Mouse (Mus musculus) stomach, postnatal 0 days (tissue): Measurements from ENCODE around the gene Tmc6. TPM values are rescaled to one million over a fixed set of nuclear protein-coding genes. Genes with fewer than 3 reads are reported as not detected.

Source experiments
- ATAC-seq: fragments of 200-750 bp; cut with Nextera tagmentation; 2 replicates; pipeline ENCODE4 v1.8.0; 2017; ENCODE audit not compliant: low FRiP score, low TSS enrichment
- DNase-seq: peaks from one replicate; pipeline ENCODE4 v3.0.0-alpha.2; 2016; ENCODE audit warnings: low spot score
- H3K27ac ChIP-seq: fragments of 300-500 bp; sonication (generic); replicated peaks from 2 replicates; pipeline ENCODE4 v1.5.1; 2014; ENCODE audit warnings: mild to moderate bottlenecking, control low read depth
- H3K27me3 ChIP-seq: fragments of 300-500 bp; sonication (generic); 2 replicates; pipeline ENCODE4 v1.6.1; 2014; ENCODE audit warnings: low read length; ENCODE audit not compliant: control insufficient read depth, insufficient read depth
- H3K36me3 ChIP-seq: fragments of 300-500 bp; sonication (generic); 2 replicates; pipeline ENCODE4 v1.6.1; 2014; ENCODE audit warnings: low read length, mixed read lengths; ENCODE audit not compliant: control insufficient read depth, insufficient read depth
- H3K4me1 ChIP-seq: fragments of 300-500 bp; sonication (generic); replicated peaks from 2 replicates; pipeline ENCODE4 v1.6.1; 2014; ENCODE audit warnings: antibody characterized with exemption; ENCODE audit not compliant: control insufficient read depth, insufficient read depth
- H3K4me2 ChIP-seq: fragments of 300-500 bp; sonication (generic); replicated peaks from 2 replicates; pipeline ENCODE4 v1.6.1; 2014; ENCODE audit warnings: low read depth, mild to moderate bottlenecking, control low read depth, moderate library complexity
- H3K4me3 ChIP-seq: fragments of 300-500 bp; sonication (generic); 2 replicates; pipeline ENCODE4 v1.5.1; 2014; ENCODE audit warnings: low read depth, low read length, control low read depth
- H3K9ac ChIP-seq: fragments of 300-500 bp; sonication (generic); 2 replicates; pipeline ENCODE4 v1.6.1; 2014; ENCODE audit warnings: mild to moderate bottlenecking, low read length, control low read depth, mixed read lengths
- H3K9me3 ChIP-seq: fragments of 300-500 bp; sonication (generic); 2 replicates; pipeline ENCODE4 v1.6.1; 2016; ENCODE audit warnings: low read length; ENCODE audit not compliant: control insufficient read depth
- CTCF ChIP-seq: IDR thresholded peaks from 2 replicates; pipeline ENCODE4 v1.5.1; 2016; ENCODE audit warnings: antibody characterized with exemption, low read depth, mild to moderate bottlenecking, moderate library complexity
- EP300 ChIP-seq: optimal IDR thresholded peaks from 2 replicates; pipeline ENCODE3; 2016; ENCODE audit warnings: antibody characterized with exemption
- WGBS: fragments of 180-500 bp; shearing (Covaris S2); extraction: QIAGEN DNeasy Blood & Tissue Kit; methylation state at CpG from one replicate; pipeline ENCODE4 v1.1.7; 2014; 5-methylcytosine and 5-hydroxymethylcytosine counted together
- polyA plus RNA-seq: library from polyadenylated mRNA; unstranded; fragments of >200 nt; fragmentation: Nextera tagmentation; extraction: Ambion mirVana; gene quantifications from 2 replicates; pipeline ENCODE4 v1.2.1, GENCODE M21; 2015

The Tmc6 gene
- polyA plus RNA-seq, 1 experiment from 2014 or later = 21.0 TPM

DNA sequence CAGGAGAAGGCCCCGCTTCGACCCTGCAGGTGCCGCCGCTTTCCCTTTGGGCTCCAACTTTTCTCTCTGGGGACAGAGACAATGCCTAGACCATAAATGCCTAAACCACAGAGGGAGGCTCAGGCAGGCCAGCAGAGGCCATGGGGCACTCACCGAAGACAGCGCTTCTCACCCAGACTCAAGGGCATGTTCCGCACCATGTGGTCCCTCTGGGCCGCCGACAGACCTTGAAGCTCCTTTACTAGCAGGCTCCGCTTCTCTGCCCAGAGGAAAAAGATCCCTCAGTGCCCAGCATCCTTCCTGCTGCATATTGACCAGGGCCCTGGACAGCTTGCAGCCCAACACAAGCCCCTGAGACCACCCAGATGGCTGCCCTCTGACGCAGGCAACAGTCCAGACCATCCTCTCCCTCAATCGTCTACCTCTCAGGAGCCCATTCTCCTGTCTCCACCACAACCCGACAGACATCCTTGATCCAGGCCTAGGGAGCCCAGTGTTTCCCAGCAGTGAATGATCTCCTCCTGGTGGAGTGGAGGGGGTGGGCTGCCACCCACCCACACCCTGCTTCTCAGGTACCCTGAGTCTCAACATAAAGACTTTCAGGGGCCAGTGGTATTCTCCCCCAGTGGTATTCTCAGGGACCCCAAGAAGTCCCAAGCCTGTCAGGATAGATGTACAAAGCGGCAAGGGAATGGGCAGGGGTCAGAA is 5.8 kb downstream of the Tmc6 start:
- no peaks in the 10 kb centered on the region for H3K9me3 ChIP-seq
- no peak overlapping the region for H3K9ac ChIP-seq
- TF ChIP-seq EP300 (no peak), CTCF (no peak)
- H3K4me2 ChIP-seq = no peak overlapping the region
- WGBS = 91% methylated on average over 13 of the region's 14 CpGs
- no peaks in the 10 kb centered on the region for H3K27me3 ChIP-seq
- no peak overlapping the region for H3K4me3 ChIP-seq
- DNase-seq = no peak
- 0 out of 2 replicates have a peak, but pooled peaks cover 2% of the 10 kb centered on the region for H3K36me3 ChIP-seq
- no peak for ATAC-seq
- 0 out of 2 replicates have a peak, but pooled peaks cover 3% of the 10 kb centered on the region for H3K4me1 ChIP-seq
- no peak overlapping the region for H3K27ac ChIP-seq

DNA sequence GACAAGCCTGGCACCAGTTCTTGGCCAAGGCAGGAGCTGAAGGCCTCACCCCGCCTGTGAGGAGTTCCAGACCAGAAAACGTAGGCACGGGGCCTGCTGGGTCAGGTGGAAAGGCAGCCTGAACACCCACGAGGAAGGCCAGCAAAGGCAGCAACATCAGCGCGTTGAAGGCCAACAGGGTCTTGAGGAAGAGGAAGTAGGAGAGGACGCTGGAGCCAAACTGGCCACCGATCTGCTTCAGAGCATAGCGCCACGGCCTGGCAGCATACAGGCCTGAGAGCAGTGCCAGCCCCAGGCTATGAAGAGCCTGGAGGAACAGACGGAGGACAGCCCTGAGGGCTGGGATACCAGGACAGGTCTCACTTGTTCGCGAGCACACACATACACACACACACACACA is 6.5 kb downstream of the Tmc6 start:
- no peak overlapping the region for H3K27ac ChIP-seq
- H3K27me3 ChIP-seq = no peaks in the 10 kb centered on the region
- 0 out of 2 replicates have a peak, but pooled peaks cover 2% of the 10 kb centered on the region for H3K36me3 ChIP-seq
- no peak overlapping the region for H3K9ac ChIP-seq
- TF ChIP-seq CTCF (no peak), EP300 (no peak)
- 83% methylated on average over 13 of the region's 13 CpGs for WGBS
- no peak overlapping the region for H3K4me2 ChIP-seq
- no peak for ATAC-seq
- no peaks in the 10 kb centered on the region for H3K4me1 ChIP-seq
- H3K4me3 ChIP-seq = no peak overlapping the region
- no peaks in the 10 kb centered on the region for H3K9me3 ChIP-seq
- no peak for DNase-seq

DNA sequence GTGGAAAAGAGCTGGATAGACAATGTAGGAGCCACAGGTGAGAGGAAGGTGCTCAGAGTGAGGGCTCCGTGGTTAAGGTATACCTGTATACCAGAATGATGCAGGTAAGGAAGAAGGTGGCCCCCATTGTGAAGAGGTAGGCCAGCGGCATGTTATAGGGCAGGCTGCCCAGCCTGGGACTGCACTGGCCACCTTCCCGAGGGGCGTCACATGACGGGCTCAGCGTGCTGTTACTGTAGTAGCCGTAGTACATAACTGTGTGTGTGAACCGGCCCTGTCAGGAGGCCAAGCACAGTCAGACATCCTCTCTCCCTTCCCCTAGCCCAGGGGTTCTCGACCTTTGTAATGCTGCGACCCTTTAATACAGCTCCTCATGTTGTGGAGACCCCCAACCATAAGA is 7.1 kb downstream of the Tmc6 start:
- Histone ChIP-seq H3K9ac (no peak overlapping the region), H3K27ac (no peak overlapping the region), H3K4me2 (no peak overlapping the region), H3K9me3 (no peaks in the 10 kb centered on the region), H3K27me3 (no peaks in the 10 kb centered on the region), H3K36me3 (0 out of 2 replicates have a peak, but pooled peaks cover 2% of the 10 kb centered on the region), H3K4me3 (no peak overlapping the region), H3K4me1 (no peaks in the 10 kb centered on the region)
- ATAC-seq (no peak), DNase-seq (no peak)
- no peak for TF ChIP-seq EP300
- no peak for TF ChIP-seq CTCF
- 93% methylated on average over 10 of the region's 10 CpGs for WGBS

DNA sequence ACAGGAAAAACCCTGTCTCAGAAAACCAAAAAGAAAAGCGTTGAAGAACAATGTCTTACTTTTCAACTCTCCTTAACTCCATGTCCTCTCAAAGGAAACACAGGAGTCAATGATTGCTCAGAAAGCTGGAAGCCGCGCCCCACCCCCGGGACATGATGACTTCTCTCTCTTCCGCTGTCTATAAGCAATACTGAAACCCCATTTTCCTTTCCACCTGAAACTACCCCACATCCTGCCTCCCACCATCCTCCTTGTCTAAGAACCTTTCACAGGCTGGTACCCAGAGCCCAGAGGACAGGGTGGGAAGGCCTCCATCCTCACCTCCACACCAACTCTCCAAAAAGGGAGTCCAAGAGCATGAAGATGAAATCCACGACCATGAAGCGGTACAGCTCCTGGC is 9.6 kb downstream of the Tmc6 start:
- WGBS = 94% methylated on average over 7 of the region's 7 CpGs
- Histone ChIP-seq H3K36me3 (0 out of 2 replicates have a peak, but pooled peaks cover 1% of the 10 kb centered on the region), H3K27me3 (no peaks in the 10 kb centered on the region)

DNA sequence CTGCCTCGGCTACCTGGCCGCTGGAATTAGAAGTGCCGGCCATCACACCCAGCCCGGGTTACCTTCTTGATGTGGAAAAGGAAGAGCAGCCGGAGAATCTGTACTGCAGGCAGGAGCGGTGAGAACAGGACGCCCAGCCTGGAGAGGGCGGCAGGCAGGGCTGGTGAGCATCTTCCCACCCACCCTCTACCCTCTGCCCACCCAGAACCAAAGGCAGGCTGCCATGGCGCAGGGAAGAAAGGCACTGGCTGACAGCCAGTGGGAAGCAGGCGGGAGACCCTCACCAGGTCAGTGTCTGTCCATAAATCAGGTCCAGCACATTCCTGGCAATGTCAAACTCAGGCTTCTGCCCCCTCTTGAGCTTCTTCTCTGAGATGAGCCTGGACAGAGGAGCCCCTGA is 11.6 kb downstream of the Tmc6 start:
- DNase-seq (no peak), ATAC-seq (no peak)
- no peak overlapping the region for H3K27ac ChIP-seq
- H3K27me3 ChIP-seq = no peaks in the 10 kb centered on the region
- no peak overlapping the region for H3K9ac ChIP-seq
- H3K4me2 ChIP-seq = no peak overlapping the region
- H3K36me3 ChIP-seq = no peaks in the 10 kb centered on the region; the same call in 1 of the 2 replicates
- no peak overlapping the region for H3K4me3 ChIP-seq
- H3K4me1 ChIP-seq = no peaks in the 10 kb centered on the region
- no peak for TF ChIP-seq CTCF
- TF ChIP-seq EP300 = no peak
- no peaks in the 10 kb centered on the region for H3K9me3 ChIP-seq
- whole genome bisulfite sequencing = 72% methylated on average over 10 of the region's 10 CpGs

More for the DNA sequence above, 9.6 kb downstream of the Tmc6 start:
- Histone ChIP-seq H3K4me3 (no peak overlapping the region), H3K9me3 (no peaks in the 10 kb centered on the region), H3K4me1 (no peaks in the 10 kb centered on the region), H3K9ac (no peak overlapping the region), H3K27ac (no peak overlapping the region), H3K4me2 (no peak overlapping the region)
- ATAC-seq (no peak), DNase-seq (no peak)
- TF ChIP-seq EP300 (no peak), CTCF (no peak)

DNA sequence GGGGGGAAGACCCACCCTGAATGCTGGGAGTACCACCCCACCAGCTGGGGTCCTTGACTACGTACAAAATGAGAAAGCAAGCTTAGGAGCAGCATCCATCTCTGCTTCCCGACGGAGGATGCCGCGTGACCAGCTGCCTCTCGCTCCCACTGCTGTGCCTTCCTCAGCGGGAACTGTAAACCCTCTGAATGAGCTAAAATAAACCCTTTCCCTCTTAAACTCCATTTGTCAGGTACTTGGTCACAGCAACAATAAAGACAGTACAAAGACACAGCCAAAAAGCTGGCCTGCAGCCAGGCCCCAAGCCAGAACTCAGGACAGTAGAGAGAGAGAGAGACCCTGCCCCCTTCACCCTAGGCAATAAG is 12.3 kb downstream of the Tmc6 start:
- no peaks in the 10 kb centered on the region; the same call in 1 of the 2 replicates for H3K36me3 ChIP-seq
- no peak overlapping the region for H3K4me2 ChIP-seq
- ATAC-seq (no peak), DNase-seq (no peak)
- H3K27me3 ChIP-seq = no peaks in the 10 kb centered on the region
- no peak overlapping the region for H3K4me3 ChIP-seq
- no peak overlapping the region for H3K9ac ChIP-seq
- TF ChIP-seq CTCF = no peak
- TF ChIP-seq EP300 = no peak
- WGBS = 73% methylated on average over 7 of the region's 7 CpGs
- H3K9me3 ChIP-seq = no peaks in the 10 kb centered on the region
- no peaks in the 10 kb centered on the region for H3K4me1 ChIP-seq
- H3K27ac ChIP-seq = no peak overlapping the region
